Mouse (Mus musculus) liver, adult 2 months (tissue): ENCODE measurements around the gene Ccnk. TPM values are rescaled to one million over a fixed set of nuclear protein-coding genes. Genes with fewer than 3 reads are reported as not detected.
A peak's percentile ranks its signal among the peaks of the same experiment; 100 is the strongest.

Experiments used
- DNase-seq: peaks from one replicate; pipeline ENCODE4 v3.0.0-alpha.2; 2011; ENCODE audit warnings: low read depth, low spot score; ENCODE audit errors: extremely low read depth
- H3K27ac ChIP-seq: fragments of 200-500 bp; replicated peaks from 2 replicates; pipeline ENCODE4 v1.5.1; 2012; ENCODE audit warnings: low read depth, mild to moderate bottlenecking, control low read depth, inconsistent platforms, low read length; ENCODE audit not compliant: insufficient read depth
- H3K27me3 ChIP-seq: fragments of 200-500 bp; 2 replicates; pipeline ENCODE4 v1.6.1; 2012; ENCODE audit warnings: mild to moderate bottlenecking, moderate library complexity, low read length, inconsistent platforms; ENCODE audit not compliant: control insufficient read depth, insufficient read depth
- H3K36me3 ChIP-seq: fragments of 200-500 bp; 2 replicates; pipeline ENCODE4 v1.6.1; 2012; ENCODE audit warnings: low read length, inconsistent platforms; ENCODE audit not compliant: control insufficient read depth, insufficient read depth
- H3K4me1 ChIP-seq: fragments of 200-500 bp; 2 replicates; pipeline ENCODE4 v1.6.1; 2011; ENCODE audit warnings: low read length; ENCODE audit not compliant: control insufficient read depth, insufficient read depth
- H3K4me3 ChIP-seq: fragments of 200-500 bp; 2 replicates; pipeline ENCODE4 v1.5.1; 2011; ENCODE audit warnings: low read depth, mild to moderate bottlenecking, control low read depth, low read length, moderate library complexity; ENCODE audit not compliant: insufficient read depth
- H3K79me2 ChIP-seq: fragments of 200-500 bp; 2 replicates; pipeline ENCODE4 v1.6.1; 2012; ENCODE audit warnings: inconsistent platforms, mild to moderate bottlenecking, low read length, moderate library complexity; ENCODE audit not compliant: control insufficient read depth, insufficient read depth
- H3K9ac ChIP-seq: fragments of 200-500 bp; 2 replicates; pipeline ENCODE4 v1.6.1; 2012; ENCODE audit warnings: low read depth, mild to moderate bottlenecking, control low read depth, inconsistent platforms, low read length
- CTCF ChIP-seq: fragments of 200-500 bp; IDR thresholded peaks from 2 replicates; pipeline ENCODE4 v1.5.1; 2011; ENCODE audit warnings: low read depth, low read length, control low read depth
- POLR2A ChIP-seq: fragments of 200-500 bp; IDR thresholded peaks from 2 replicates; pipeline ENCODE4 v1.6.1; 2011; ENCODE audit warnings: low read length, control low read depth; ENCODE audit not compliant: insufficient read depth; ENCODE audit errors: extremely low read depth
- WGBS: fragments of 180-500 bp; shearing (Covaris S2); methylation state at CpG from one replicate; pipeline ENCODE4 v1.1.7; 2018; 5-methylcytosine and 5-hydroxymethylcytosine counted together
- polyA plus RNA-seq: library from polyadenylated mRNA; depleted of rRNA; stranded (reverse); fragments of >200 nt; gene quantifications from 2 replicates; pipeline ENCODE4 v1.2.3, GENCODE M21; 2012
- total RNA-seq: library from RNA; depleted of rRNA; stranded (reverse); fragments of >200 nt; gene quantifications from 2 replicates; pipeline ENCODE4 v1.2.3, GENCODE M21; 2014

Gene Ccnk
- total and polyA plus RNA-seq, 2 experiments = 4.1 to 8.5 TPM

GRCm38 (mm10) chr12:108178331-108179245 lies 791 bp upstream of the Ccnk start:
- H3K36me3 ChIP-seq = no peaks in the 10 kb centered on the region
- under 1% methylated on average over 102 of the region's 103 CpGs for WGBS
- DNase-seq = peak; percentile 17
- no peaks in the 10 kb centered on the region for H3K27me3 ChIP-seq
- H3K79me2 ChIP-seq = peaks cover 25% of the 10 kb centered on the region; the same call in 1 of the 2 replicates
- H3K4me1 ChIP-seq = peaks cover 29% of the 10 kb centered on the region
- TF ChIP-seq CTCF (no peak), POLR2A (peak; percentile 49; the same call in 1 of the 2 replicates)
- H3K9ac ChIP-seq = peak overlapping the region; percentile 91
- peak overlapping the region; percentile 93 for H3K27ac ChIP-seq
- H3K4me3 ChIP-seq = peak overlapping the region; percentile 91

DNA sequence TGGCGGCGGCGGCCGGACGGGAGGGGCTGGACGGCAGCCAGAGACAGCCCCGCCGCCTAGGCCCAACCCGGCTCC lies 296 bp upstream of the Ccnk start, which contains the start of gene Setd3:
Gene Setd3, minus strand, starts transcription at position 69 of the 75 bp plus-strand sequence.
- WGBS = 1% methylated on average over 8 of the region's 9 CpGs
- Histone ChIP-seq H3K9ac (peak within 1 kb of the TSS; percentile 91), H3K4me1 (peaks cover 24% of the 10 kb centered on the region), H3K79me2 (peaks cover 26% of the 10 kb centered on the region; the same call in 1 of the 2 replicates), H3K36me3 (no peaks in the 10 kb centered on the region; the same call in 1 of the 2 replicates), H3K4me3 (peak within 1 kb of the TSS; percentile 91), H3K27me3 (no peaks in the 10 kb centered on the region), H3K27ac (peak within 1 kb of the TSS; percentile 93)
- DNase-seq = no peak
- TF ChIP-seq CTCF = no peak
- TF ChIP-seq POLR2A = no peak

- no peak overlapping the region for H3K4me3 ChIP-seq
- TF ChIP-seq POLR2A (no peak), CTCF (no peak)
- DNase-seq = no peak
- peaks cover 14% of the 10 kb centered on the region for H3K4me1 ChIP-seq
- H3K79me2 ChIP-seq = peaks cover 25% of the 10 kb centered on the region; the same call in 1 of the 2 replicates
- H3K9ac ChIP-seq = no peak overlapping the region
- WGBS = 79% methylated on average over 6 of the region's 6 CpGs
- H3K27me3 ChIP-seq = no peaks in the 10 kb centered on the region
- no peak overlapping the region for H3K27ac ChIP-seq
- H3K36me3 ChIP-seq = peaks cover 9% of the 10 kb centered on the region
Observed at GRCm38 (mm10) chr12:108181716-108182115, 2.3 kb downstream of the Ccnk start.

DNA sequence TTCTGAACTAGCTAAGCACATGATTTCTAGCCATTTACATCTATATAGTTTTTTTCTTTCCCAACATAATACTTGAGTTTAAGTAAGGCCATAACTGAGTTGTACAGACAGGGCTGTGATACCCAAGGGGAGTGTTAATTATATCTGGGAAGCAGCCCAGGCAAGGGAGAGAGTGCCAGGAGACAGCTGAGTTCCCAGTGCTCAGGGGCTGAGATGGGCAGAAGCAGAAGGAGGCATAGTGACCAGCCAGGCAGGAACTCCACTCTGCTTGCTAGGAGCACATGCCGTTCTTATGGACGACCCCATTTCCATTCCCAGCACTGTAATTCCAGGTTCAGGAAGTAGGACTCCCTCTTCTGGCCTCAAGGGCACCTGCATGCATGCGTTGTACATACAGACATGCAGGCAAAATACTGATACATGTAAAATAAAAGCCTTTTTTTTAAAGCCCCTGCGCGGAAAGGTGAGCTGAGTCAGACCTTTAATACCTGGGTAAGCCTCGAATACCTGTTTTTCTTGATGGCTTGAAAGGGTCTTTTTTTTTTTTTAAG lies 8.2 kb downstream of the Ccnk start:
- no peak overlapping the region for H3K4me3 ChIP-seq
- peaks cover 8% of the 10 kb centered on the region; the same call in 1 of the 2 replicates for H3K79me2 ChIP-seq
- no peak for DNase-seq
- peak; percentile 17; the same call in 1 of the 2 replicates for TF ChIP-seq CTCF
- TF ChIP-seq POLR2A = no peak
- no peak overlapping the region for H3K27ac ChIP-seq
- H3K9ac ChIP-seq = no peak overlapping the region
- no peaks in the 10 kb centered on the region for H3K27me3 ChIP-seq
- peaks cover 48% of the 10 kb centered on the region for H3K36me3 ChIP-seq
- WGBS = 96% methylated on average over 6 of the region's 6 CpGs
- H3K4me1 ChIP-seq = no peaks in the 10 kb centered on the region

DNA sequence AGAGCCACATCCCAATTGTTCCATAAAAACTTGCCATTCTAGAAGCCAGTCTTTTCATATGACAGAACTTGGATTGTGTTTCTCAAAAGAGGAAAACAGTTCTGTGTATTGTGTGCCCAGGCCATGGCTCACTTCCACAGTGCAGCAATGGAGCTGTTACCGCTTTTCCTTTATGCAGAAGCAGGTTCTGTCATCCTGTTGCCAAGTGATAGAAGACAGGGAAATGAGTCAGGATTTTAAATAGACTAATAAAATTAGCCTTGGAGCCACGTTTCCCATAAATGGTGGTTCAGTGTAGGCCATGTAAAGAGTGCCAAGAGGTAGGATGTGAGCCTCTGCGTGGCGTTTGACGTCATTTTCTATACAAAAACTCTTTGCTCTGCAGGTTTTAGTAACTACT lies 14.5 kb downstream of the Ccnk start:
- Histone ChIP-seq H3K79me2 (no peaks in the 10 kb centered on the region), H3K27ac (no peak overlapping the region), H3K4me1 (no peaks in the 10 kb centered on the region), H3K27me3 (no peaks in the 10 kb centered on the region), H3K4me3 (no peak overlapping the region), H3K36me3 (peaks cover 61% of the 10 kb centered on the region), H3K9ac (no peak overlapping the region)
- no peak for DNase-seq
- TF ChIP-seq CTCF (no peak), POLR2A (no peak)
- WGBS = 79% methylated on average over 5 of the region's 5 CpGs

DNA sequence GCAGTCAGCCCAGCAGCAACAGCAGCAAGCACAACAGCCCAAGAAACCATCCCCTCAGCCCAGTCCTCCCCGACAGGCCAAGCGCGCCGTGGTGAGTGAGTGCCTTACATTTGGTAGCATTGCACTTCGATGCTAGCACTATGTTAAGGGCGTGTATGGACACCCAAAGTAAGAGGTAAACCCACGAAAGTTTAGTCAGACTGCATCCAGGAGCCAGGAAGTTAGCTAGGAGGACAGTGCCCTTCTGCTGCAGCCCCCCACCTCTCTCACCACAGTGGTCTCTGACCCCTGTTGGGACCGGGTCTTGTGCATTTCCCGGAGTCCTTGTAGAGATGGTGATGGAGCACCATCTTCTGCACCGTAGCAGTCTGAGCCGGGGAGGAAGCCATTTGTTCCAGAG lies 16.4 kb downstream of the Ccnk start:
- Histone ChIP-seq H3K9ac (no peak overlapping the region), H3K4me1 (no peaks in the 10 kb centered on the region), H3K4me3 (no peak overlapping the region), H3K27me3 (no peaks in the 10 kb centered on the region), H3K79me2 (no peaks in the 10 kb centered on the region), H3K36me3 (peaks cover 54% of the 10 kb centered on the region), H3K27ac (no peak overlapping the region)
- TF ChIP-seq CTCF = no peak
- no peak for TF ChIP-seq POLR2A
- 98% methylated on average over 11 of the region's 11 CpGs for WGBS
- DNase-seq = no peak
